Mouse (Mus musculus): ENCODE data around the gene Kirrel. TPM values are rescaled to one million over a fixed set of nuclear protein-coding genes. Genes with fewer than 3 reads are reported as not detected.

Gene Kirrel
- polyA plus RNA-seq, 3 experiments from 2014 or later, result not detected

DNA sequence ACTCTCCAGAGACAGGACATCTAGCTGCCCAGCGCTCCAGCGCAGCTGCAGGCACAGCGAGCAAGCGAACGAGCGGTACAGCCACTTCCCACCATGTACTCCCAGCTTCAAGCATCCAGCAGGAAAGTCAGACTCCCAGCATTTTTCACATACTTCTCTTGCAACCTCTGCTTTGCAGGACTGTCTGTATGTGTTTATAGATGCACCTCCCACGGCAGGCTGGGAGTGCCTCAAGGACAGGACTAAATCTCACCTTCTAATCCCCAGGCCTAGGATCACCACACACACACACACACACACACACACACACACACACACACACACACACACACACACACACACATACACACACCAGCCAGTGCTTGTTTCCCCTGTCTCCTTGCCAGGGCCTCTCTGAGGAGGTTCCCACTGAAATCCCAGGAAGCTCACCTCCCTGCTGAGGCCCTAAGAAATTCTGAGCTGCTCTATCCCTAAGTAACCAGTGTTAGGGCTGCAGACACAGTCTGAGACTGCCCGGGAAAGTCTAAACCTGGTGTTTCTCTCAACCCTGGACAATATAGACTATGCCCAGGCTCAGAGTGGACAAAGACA, 9.2 kb downstream of the Kirrel start:
- no peak for ATAC-seq

DNA sequence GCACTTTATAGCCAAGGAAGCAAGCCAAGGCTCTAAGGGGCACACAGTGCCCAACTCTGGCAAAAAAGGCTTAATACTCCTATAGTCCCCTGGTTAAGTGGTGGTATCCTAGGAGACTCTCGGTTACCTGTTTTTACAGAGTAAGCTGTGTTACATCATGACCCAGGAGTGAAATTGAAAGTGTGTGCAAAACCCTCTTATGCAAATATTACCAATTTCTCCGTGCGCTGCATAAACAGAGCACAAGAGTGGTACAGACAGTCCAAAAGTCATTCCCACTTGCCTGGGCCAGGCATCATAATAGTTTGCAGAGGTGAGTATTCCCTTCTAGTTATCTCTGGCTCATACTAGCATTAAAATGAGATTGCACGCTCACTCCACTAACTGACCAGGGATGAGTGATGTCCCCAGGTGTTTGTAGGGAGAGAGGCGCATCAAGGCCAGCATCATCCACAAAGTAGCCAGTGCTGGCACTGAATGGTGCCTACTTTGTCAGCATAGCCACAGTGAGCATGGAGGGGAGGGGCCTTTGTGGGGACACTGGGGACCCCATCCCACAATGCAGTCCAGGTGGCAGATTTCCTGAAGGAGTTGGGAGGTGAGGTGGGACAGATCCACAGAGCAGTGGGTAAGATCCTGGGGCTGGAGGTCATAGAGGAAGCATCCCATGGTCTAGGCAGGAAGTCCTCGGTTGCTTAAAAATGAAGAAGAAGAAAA, 10.3 kb downstream of the Kirrel start:
- ATAC-seq, result no peak

DNA sequence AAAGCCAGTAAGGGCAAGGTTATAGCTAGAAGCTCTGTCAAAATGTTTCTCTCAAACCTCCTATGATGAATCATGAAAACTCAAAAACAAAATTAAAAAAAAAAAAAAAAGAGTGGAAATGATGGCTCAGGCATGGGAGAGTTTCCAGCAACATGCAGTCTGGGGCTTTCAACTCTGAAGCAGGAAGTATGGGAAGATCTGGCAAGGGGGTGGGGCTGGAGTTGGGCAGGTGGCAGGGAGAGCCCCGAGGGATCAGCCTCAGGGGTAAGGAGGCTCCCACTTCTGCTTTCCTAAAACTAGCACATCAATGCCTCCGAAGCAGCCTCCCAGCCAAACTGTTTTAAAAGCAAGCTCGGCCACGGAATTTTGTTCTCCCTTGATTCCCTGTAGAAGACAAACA, 11.4 kb downstream of the Kirrel start:
- no peak for ATAC-seq

DNA sequence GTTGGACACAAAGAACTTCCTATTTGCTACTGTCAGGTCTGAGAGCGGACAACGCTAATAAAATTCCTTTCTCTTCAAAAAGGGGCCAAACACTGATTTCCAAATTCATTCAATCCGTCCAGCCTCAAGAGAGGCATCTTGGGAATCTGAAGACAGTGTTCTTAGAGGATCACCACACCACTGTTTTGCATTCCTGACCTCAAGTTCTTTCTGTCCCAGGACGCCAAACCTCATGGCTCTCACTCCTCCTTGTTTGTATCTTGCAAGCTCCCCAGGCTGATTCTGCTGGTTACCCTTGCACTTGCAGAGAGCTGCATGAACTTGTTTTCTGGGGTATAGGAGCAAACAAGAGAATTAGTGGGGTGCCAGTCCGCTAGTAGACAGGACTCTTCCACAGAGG, 12.2 kb downstream of the Kirrel start:
- no peak for ATAC-seq

DNA sequence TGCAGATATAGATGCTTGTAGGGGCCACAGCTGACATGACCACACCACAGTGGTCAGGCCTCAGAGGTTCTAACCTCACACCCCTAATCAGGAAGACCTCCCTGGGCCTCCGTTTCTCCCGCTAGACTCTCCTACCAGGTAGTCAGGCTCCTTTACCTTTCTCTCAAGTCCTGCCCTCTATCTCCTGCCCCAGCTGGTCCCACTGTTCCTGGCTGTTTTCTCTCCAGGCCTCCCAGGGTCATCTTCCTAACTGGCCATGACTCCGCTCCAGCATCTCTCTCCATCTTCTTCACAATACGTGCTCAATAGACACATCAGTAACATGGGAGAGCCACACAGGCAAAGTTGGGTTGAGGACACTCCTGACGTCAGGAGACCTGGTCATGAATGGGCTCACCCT, 12.9 kb downstream of the Kirrel start:
- no peak for ATAC-seq

- ATAC-seq, result no peak
Observed at GRCm38 (mm10) chr3:87160819-87161509, 13.6 kb downstream of the Kirrel start.

DNA sequence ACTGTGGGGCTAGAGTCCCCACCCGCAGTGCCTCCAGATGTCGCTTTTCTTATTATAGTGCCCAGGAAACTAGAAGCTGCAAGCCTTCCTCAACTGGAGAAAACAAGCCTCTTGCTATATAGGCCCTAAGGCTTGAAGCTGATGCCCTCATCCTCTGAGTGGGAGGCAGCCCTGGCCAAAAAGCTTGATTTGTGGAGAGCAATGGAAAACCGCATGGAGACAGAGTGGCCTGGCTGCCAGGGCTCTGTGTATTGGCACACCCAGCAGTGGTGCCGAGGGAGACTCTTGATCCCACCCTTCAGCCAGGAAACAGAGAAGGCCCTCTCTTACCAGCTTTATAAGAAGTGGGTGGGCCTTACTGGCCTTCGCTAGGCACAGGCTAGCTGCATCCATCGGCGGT, 15.4 kb downstream of the Kirrel start:
- no peak for ATAC-seq

DNA sequence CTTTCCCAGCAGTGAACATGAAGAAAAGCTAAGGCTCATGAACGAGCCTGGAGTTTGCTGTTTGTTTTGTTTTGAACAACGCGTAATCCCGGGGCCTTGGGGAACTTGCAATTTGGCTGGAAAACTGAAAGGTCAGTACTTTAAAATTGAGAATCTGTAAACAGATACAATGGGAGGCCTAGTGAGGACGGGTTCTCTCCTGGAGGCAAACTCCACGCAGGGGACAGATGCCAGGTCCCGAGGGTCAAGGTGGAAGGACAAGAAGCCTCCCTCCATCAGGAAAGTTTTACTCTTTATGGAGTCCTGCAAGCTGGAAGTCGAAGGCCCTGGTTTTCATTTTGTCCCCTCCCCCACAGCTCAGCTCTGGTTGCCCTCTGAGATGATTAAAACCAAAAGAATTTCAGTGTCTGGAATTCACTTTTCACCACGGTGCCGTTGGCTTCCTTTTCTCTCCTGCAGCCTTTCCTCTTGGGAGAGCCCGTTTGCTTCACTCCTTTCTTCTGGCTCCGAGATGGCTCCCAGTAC, 16.7 kb downstream of the Kirrel start:
- ATAC-seq, result no peak

GRCm38 (mm10) chr3:87157297-87157696, 17.2 kb downstream of the Kirrel start:
- ATAC-seq, result no peak

DNA sequence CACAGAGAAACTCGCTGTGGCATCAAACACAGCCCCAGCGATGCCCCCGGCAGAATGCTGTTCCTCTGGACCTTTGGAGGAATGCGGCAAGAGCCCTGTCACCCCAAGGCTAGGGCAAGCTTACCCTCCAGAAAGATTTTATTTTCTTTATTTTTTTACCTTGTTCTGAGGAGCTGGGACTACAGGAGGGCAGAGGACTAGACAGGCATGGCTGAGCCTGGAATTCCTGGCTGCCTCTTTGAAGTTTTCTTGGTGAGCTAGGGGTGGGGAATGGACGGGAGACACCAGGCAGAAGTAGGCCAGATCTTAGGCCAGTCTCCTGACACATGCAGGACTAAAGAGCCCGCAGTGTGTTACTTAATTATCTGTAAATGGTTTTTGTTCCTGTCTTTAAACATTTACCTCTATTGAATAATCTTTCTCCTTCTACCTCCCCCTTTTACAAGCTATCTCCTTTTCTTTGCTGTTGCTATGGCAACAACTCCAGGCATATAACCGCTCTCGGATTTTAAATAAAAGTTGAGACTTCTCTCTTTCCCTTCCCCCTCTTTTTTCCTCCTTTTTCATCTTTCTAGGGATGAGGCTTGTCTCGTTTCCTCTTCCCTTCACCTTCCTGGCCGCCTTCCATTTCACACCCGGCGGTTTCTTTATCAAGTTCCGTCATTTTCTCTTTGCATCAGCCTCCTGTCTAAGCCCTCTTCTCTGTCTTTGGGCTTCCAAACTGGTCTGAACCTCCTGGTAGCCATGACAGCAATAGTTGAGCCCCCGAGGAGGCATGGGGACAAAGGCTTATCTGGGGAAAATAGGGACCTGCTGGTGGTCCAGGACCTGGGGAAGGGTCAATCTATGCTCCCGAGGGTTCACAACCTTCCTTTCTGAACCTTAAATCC, 19.9 kb downstream of the Kirrel start:
- ATAC-seq, result no peak

DNA sequence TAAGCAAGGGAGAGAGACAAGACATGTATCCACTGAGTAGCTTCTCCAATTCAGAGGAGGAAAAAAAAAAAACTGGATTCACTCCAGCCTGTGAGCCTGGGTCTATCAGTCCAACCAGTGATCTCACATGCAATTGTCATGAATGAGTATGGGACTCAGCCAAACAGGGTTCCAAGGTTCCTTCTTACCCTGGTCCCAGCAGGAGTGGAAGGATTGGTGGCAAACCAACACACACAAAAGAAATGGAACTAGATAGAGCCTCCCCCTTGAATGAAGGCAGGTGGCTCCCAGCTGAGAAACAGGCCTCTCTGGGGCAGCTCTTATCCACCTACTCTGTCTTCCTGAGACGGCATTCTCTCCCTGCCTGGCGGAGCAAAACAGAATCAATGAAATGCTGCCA, 21.5 kb downstream of the Kirrel start:
- ATAC-seq, result no peak

DNA sequence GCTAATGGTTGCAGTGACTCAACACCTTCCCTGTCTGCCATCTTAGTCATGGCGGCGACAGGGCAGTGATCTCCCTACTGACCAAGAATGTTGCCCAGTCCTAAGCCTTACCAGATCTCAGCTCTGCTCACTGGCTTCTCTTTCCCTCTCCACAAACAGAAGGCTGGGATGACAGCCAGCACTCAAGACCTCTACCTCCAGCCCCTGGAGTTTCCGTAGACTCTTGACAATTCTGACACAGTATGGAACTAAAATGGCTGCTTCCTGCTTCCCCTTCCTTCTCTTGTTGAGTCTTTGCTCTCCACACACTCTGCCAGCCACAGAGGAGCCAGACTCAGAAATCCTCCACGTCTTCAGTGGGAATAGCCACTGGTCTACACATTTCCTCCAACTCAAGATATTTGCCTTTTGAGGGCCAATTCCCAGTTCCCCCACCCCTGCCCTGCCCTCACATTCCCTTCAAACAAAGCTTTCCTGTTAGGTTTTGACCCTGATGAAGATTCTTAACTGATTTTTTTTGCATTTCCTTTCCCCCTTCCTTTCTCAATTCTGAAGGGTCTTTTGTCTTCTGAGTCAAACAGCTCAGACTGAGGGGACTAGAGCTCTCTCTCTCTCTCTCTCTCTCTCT, 22.3 kb downstream of the Kirrel start:
- ATAC-seq, result no peak

DNA sequence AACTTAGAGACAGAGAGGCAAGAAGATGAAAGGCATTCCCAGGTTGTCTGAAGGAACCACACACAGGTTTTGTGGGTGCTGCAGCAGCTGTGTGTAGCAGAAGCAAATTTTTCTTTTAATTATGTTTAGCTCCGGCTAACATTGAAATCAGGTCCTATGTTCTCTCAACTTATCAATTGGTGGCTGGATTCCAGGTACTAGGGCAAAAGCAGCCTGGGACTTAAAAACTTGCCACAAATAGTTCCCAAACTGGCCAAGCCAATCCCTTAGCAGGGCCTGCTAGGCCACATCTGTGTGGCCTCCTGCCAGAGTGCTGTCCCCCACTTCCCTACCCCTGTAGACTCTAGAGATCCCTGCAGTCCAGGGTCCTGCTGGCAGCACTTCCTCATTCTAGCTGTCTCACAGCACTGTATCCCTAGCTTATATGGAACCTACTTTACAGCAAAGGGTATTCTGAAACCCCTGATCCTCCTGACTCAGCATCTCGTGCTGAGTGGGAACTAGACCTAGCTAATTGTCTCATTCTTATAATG, 23.2 kb downstream of the Kirrel start:
- ATAC-seq, result no peak

GRCm38 (mm10) chr3:87150689-87151244, 23.8 kb downstream of the Kirrel start:
- no peak for ATAC-seq

- no peak for ATAC-seq
Observed at GRCm38 (mm10) chr3:87150056-87150688, 24.4 kb downstream of the Kirrel start.

GRCm38 (mm10) chr3:87149425-87149824, 25.1 kb downstream of the Kirrel start:
- ATAC-seq, result no peak

GRCm38 (mm10) chr3:87144476-87145240, 29.9 kb downstream of the Kirrel start:
- no peak for ATAC-seq

DNA sequence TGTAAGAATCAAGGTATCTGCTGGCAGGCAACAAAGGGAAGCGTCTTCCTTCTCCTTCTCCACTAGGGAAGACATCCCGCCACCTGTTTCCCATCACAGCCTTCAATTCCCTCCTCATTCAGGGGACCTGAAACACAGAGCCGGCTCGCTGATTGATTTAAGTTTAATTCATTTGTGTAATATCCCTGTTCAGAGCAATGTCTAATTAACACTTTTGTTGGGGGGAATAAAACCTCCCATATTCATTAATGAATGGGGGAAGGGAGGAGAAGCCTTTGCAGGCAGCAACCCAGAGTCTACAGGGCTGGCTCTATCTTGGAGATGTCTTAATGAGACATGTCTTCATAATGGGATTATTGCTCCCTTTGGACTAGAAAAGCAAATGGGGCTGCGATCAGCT, 34.3 kb downstream of the Kirrel start:
- ATAC-seq, result no peak

DNA sequence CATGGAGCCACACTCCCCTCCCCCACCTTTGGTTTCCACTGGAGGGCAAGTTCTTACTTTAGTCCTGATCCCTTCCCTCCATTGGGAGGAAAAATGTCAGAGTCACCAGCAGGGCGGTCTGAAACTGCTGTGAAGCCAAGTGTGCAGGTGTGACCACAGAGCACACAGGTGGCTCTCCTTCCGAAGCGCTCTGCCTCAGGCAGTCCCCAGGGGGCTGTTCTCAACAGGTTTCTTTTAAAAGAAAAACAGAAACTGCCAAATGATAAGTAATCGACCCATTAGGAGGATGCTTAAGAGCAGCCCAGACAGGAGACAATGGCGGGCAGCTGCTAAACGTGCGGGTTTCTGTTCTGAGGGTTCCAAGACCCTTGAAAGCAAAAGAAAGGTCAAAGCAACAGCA, 37.8 kb downstream of the Kirrel start:
- no peak for ATAC-seq

DNA sequence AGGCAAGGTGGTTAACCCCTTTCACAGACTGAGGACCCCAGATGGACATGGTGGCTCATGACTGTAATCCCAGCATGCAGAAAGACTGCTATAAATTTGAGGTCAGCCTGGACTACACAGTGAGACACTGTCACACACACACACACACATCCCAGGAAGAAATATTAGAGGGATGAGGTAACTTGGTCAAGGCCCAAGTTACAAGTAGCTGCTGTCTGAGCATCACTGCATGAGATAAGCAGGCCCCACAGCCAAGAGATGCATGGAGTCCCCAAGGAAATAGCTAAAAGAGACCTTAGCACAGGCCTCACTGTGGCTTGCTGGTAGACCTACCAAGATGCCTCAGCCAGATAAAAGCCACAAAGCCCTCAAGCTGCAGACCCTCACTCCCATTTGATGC, 39.6 kb downstream of the Kirrel start:
- no peak for ATAC-seq

All from inflammation-experienced regulatory T-cells, adult 6 months (primary cell).